12 mouse cellular contexts compared by ENCODE assay signal in the genomic region with DNA sequence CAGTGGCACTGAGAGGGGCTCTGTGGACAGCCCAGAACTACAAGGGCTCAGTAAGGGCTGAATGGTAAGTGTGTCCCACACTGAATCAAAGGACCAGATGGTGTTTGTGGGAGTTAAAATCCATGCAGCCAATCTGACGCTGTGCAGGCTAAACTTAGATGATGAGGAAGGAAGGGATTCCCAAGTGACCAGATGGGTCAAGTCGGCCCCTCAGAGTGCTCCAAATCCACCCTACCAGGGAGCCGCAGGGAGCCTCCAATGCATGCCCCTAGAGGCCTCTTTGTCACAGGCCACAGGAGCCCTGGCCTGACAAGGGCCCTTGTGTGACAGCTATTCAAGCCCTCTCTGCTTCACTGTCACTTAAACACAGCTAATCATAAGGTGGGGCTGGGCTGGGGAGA. TPM values are rescaled to one million over a fixed set of nuclear protein-coding genes. Genes with fewer than 3 reads are reported as not detected.
DNase-seq lines count a peak whose midpoint lies in the region; ATAC-seq and TF ChIP-seq lines count a peak whose summit lies in the region.
"Had no signal": no experiment of that assay in that cellular context is flagged by ENCODE, and none has a peak within 500 bp of the region (broad histone marks: within the 10 kb centered on the region; RNA-seq: fewer than 3 reads in every experiment).

No protein-coding gene starts in this region.

- no peak for TF ChIP-seq EP300 in heart, adult 2 months (IDR thresholded peaks at IDR 0.05; ENCODE audit: insufficient read depth, low read depth, low read length)

- no peaks in the 10 kb centered on the region for H3K27me3 ChIP-seq in hindbrain, postnatal 0 days (ENCODE audit: insufficient read depth, low read length)
- H3K27me3 ChIP-seq in heart, adult 2 months (ENCODE audit: control insufficient read depth, insufficient read depth, low read length): no peaks in the 10 kb centered on the region
- H3K27me3 ChIP-seq in heart, embryonic 10.5 days (ENCODE audit: insufficient read depth, poor library complexity, severe bottlenecking): no peaks in the 10 kb centered on the region
- H3K27me3 ChIP-seq: embryonic facial prominence, embryonic 13.5 days; limb, embryonic 12.5 days had no signal

- no peak for TF ChIP-seq POLR2A in heart, adult 2 months (IDR thresholded peaks at IDR 0.05; ENCODE audit: insufficient read depth, low read depth, low read length)

- no peaks in the 10 kb centered on the region; the same call in 1 of the 2 replicates for H3K4me1 ChIP-seq in hindbrain, postnatal 0 days (ENCODE audit: insufficient read depth, low read length)
- H3K4me1 ChIP-seq in heart, adult 2 months (ENCODE audit: control insufficient read depth, insufficient read depth, low read length): peaks cover 5% of the 10 kb centered on the region
- H3K4me1 ChIP-seq in heart, embryonic 10.5 days: peaks cover 25% of the 10 kb centered on the region

- no peaks in the 10 kb centered on the region; the same call in 1 of the 2 replicates for H3K36me3 ChIP-seq in hindbrain, postnatal 0 days (ENCODE audit: insufficient read depth, low read length)
- no peaks in the 10 kb centered on the region for H3K36me3 ChIP-seq in heart, adult 2 months (ENCODE audit: control insufficient read depth, insufficient read depth, low read length)
- 0 out of 2 replicates have a peak, but pooled peaks cover 2% of the 10 kb centered on the region for H3K36me3 ChIP-seq in heart, embryonic 10.5 days
- H3K36me3 ChIP-seq: embryonic facial prominence, embryonic 13.5 days; limb, embryonic 12.5 days had no signal

- peak; percentile 41; the same call in 1 of the 2 replicates for ATAC-seq in hindbrain, postnatal 0 days

- peak; percentile 52 for DNase-seq in right cerebral cortex, adult 18-20 months
- no peak for DNase-seq in right cerebral cortex, postnatal 25 days
- peak; percentile 52 for DNase-seq in embryo, embryonic 10.5 days (ENCODE audit: low spot score)
- no peak for DNase-seq in hindbrain, postnatal 0 days (ENCODE audit: low spot score)
- DNase-seq in retina, postnatal 1 day: peak; percentile 65
- no peak for DNase-seq in heart, adult 2 months
- DNase-seq in thymus, postnatal 4 days: no peak
- DNase-seq in heart, embryonic 10.5 days (ENCODE audit: low spot score): no peak
- DNase-seq: kidney, adult 8-10 months; spleen, adult 18-20 months had no signal

- H3K9ac ChIP-seq in hindbrain, postnatal 0 days (replicated peaks; ENCODE audit: low read length): no peak overlapping the region
- no peak overlapping the region for H3K9ac ChIP-seq in heart, adult 2 months (ENCODE audit: low read depth, low read length)
- H3K9ac ChIP-seq: embryonic facial prominence, embryonic 13.5 days; limb, embryonic 12.5 days had no signal

- 20% methylated on average over 3 of the region's 3 CpGs for WGBS in hindbrain, postnatal 0 days
- 35% methylated on average over 3 of the region's 3 CpGs for WGBS in heart, adult 2 months
- 18% methylated on average over 3 of the region's 3 CpGs for WGBS in heart, embryonic 10.5 days

- no peaks in the 10 kb centered on the region for H3K9me3 ChIP-seq in hindbrain, postnatal 0 days (ENCODE audit: low read length)
- H3K9me3 ChIP-seq in heart, embryonic 10.5 days: no peaks in the 10 kb centered on the region
- H3K9me3 ChIP-seq: embryonic facial prominence, embryonic 13.5 days; limb, embryonic 12.5 days had no signal

- no peak overlapping the region for H3K4me3 ChIP-seq in hindbrain, postnatal 0 days (ENCODE audit: low read length)
- H3K4me3 ChIP-seq in heart, adult 2 months: no peak overlapping the region
- H3K4me3 ChIP-seq in heart, embryonic 10.5 days: no peak overlapping the region
- H3K4me3 ChIP-seq: embryonic facial prominence, embryonic 13.5 days; limb, embryonic 12.5 days had no signal

- intact Hi-C loops in heart, adult 2 months (cut with DNase I): no loop called here

- no peaks in the 10 kb centered on the region for H3K79me2 ChIP-seq in heart, adult 2 months (replicated peaks; ENCODE audit: control insufficient read depth, insufficient read depth, low read length)

- H3K27ac ChIP-seq in hindbrain, postnatal 0 days: no peak overlapping the region
- no peak overlapping the region for H3K27ac ChIP-seq in heart, adult 2 months
- no peak overlapping the region for H3K27ac ChIP-seq in heart, embryonic 10.5 days
- H3K27ac ChIP-seq: embryonic facial prominence, embryonic 13.5 days; limb, embryonic 12.5 days had no signal

- TF ChIP-seq CTCF in hindbrain, postnatal 0 days (IDR thresholded peaks at IDR 0.05; ENCODE audit: low read depth): no peak
- no peak for TF ChIP-seq CTCF in heart, adult 2 months (IDR thresholded peaks at IDR 0.05)

- no peak overlapping the region for H3K4me2 ChIP-seq in hindbrain, postnatal 0 days (ENCODE audit: low read depth, low read length)
- H3K4me2 ChIP-seq: embryonic facial prominence, embryonic 13.5 days; limb, embryonic 12.5 days had no signal

RNA-seq across cellular contexts. Expression of gene Scrn1, which starts 27.5 kb away (rescaled TPM):
- total RNA-seq in hindbrain, postnatal 0 days (2014; rRNA removed): 117 and 121 TPM in 2 replicates
- 91.7 and 93.2 TPM in 2 replicates for polyA plus RNA-seq in hindbrain, postnatal 0 days (2015; fragmentation: Nextera tagmentation; extraction: Ambion mirVana)
- total RNA-seq in heart, adult 2 months (2021): 1 to 10 TPM; 6.1 to 7.4 TPM
- polyA plus RNA-seq in heart, adult 2 months (2012; rRNA removed): 6.8 and 14.1 TPM in 2 replicates
- 10.5 and 12.1 TPM in 2 replicates for polyA plus RNA-seq in heart, embryonic 10.5 days (2016; fragmentation: Nextera tagmentation; extraction: Ambion mirVana)

RNA-seq across cellular contexts. Expression of gene Plekha8, which starts 56.1 kb away (rescaled TPM):
- 12.9 and 13.4 TPM in 2 replicates for total RNA-seq in hindbrain, postnatal 0 days (2014; rRNA removed)
- polyA plus RNA-seq in hindbrain, postnatal 0 days (2015; fragmentation: Nextera tagmentation; extraction: Ambion mirVana): 4.8 and 4.9 TPM in 2 replicates
- 1 to 10 TPM; 9.0 to 9.7 TPM for total RNA-seq in heart, adult 2 months (2021)
- 2.6 and 5.4 TPM in 2 replicates for polyA plus RNA-seq in heart, adult 2 months (2012; rRNA removed)
- polyA plus RNA-seq in heart, embryonic 10.5 days (2016; fragmentation: Nextera tagmentation; extraction: Ambion mirVana): 10.3 and 11.9 TPM in 2 replicates

RNA-seq across cellular contexts. Expression of gene Fkbp14, which starts 58.3 kb away (rescaled TPM):
- total RNA-seq in hindbrain, postnatal 0 days (2014; rRNA removed): 4.9 and 5.7 TPM in 2 replicates
- 6.9 TPM in 2 replicates for polyA plus RNA-seq in hindbrain, postnatal 0 days (2015; fragmentation: Nextera tagmentation; extraction: Ambion mirVana)
- 10 to 100 TPM in 1 of 2 experiments, 1 to 10 TPM in 1; 7.6 to 10.7 TPM for total RNA-seq in heart, adult 2 months (2021)
- polyA plus RNA-seq in heart, adult 2 months (2012; rRNA removed): 5.4 and 12.3 TPM in 2 replicates
- polyA plus RNA-seq in heart, embryonic 10.5 days (2016; fragmentation: Nextera tagmentation; extraction: Ambion mirVana): 19.8 and 24.6 TPM in 2 replicates

Comparison
In these comparisons a context has a peak if more than half of its experiments do, and no peak if none do; other contexts are left out.
1. DNase-seq: peak in right cerebral cortex, adult 18-20 months (single experiment), embryo, embryonic 10.5 days (single experiment) and retina, postnatal 1 day (single experiment); none in right cerebral cortex, postnatal 25 days (single experiment), hindbrain, postnatal 0 days (single experiment), heart, adult 2 months (0 of 2), thymus, postnatal 4 days (single experiment) and heart, embryonic 10.5 days (single experiment).